Mouse (Mus musculus) cortical plate, adult 2 months (tissue): ENCODE results near the gene Rassf3. TPM values are rescaled to one million over a fixed set of nuclear protein-coding genes. Genes with fewer than 3 reads are reported as not detected.

Experiments used
- H3K27ac ChIP-seq: fragments of 200-500 bp; 2 replicates; pipeline ENCODE4 v1.5.1; 2012; ENCODE audit warnings: low read length, control low read depth, inconsistent platforms; ENCODE audit not compliant: insufficient read depth
- H3K4me1 ChIP-seq: fragments of 200-500 bp; 2 replicates; pipeline ENCODE4 v1.6.1; 2011; ENCODE audit warnings: low read length; ENCODE audit not compliant: control insufficient read depth, insufficient read depth
- H3K4me3 ChIP-seq: fragments of 200-500 bp; 2 replicates; pipeline ENCODE4 v1.5.1; 2011; ENCODE audit warnings: mild to moderate bottlenecking, low read length, control low read depth; ENCODE audit not compliant: insufficient read depth
- CTCF ChIP-seq: fragments of 200-500 bp; IDR thresholded peaks from 2 replicates; pipeline ENCODE4 v1.5.1; 2011; ENCODE audit warnings: mild to moderate bottlenecking, control low read depth, low read length; ENCODE audit not compliant: insufficient read depth; ENCODE audit errors: extremely low read depth
- POLR2A ChIP-seq: fragments of 200-500 bp; IDR thresholded peaks from 2 replicates; pipeline ENCODE4 v1.6.1; 2011; ENCODE audit warnings: mild to moderate bottlenecking, low read length, control low read depth; ENCODE audit not compliant: insufficient read depth; ENCODE audit errors: extremely low read depth
- polyA plus RNA-seq: library from polyadenylated mRNA; depleted of rRNA; stranded (reverse); fragments of >200 nt; gene quantifications from 2 replicates; pipeline ENCODE4 v1.2.3, GENCODE M21; 2012

The Rassf3 gene
- polyA plus RNA-seq, 1 experiment, result 41.2 TPM

DNA sequence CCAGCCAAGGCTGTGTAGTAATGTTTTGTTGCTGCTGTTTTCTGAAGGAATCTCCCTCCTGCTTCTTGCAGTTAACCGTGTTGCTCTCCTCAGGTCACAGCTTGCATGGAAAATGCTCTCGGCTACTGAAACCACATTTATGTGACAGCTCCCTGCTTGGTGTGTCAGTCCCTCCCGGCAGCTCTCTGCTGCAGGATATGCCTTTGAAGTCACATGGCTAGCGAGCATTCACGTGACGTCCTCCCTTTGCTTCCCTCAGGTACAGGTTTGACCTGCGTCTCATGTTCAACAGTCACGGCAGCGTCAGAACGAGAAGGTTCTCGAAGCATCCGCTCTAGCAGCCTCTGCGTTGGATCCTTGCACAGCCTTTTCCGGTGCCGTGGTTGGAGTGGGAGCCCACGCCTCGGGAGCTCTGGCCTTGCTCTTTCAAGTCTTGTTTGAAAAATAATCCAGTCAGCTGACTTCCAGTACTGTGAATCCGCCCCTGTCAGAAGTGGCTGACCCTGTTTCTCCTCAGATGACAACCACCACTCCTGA lies 81.3 kb downstream of the Rassf3 start:
- Histone ChIP-seq H3K4me3 (no peak overlapping the region), H3K27ac (no peak overlapping the region), H3K4me1 (no peaks in the 10 kb centered on the region)
- no peak for TF ChIP-seq CTCF

GRCm38 (mm10) chr10:121394270-121394669 lies 81.9 kb downstream of the Rassf3 start:
- Histone ChIP-seq H3K27ac (no peak overlapping the region), H3K4me3 (no peak overlapping the region), H3K4me1 (no peaks in the 10 kb centered on the region)
- TF ChIP-seq CTCF (no peak), POLR2A (no peak)

DNA sequence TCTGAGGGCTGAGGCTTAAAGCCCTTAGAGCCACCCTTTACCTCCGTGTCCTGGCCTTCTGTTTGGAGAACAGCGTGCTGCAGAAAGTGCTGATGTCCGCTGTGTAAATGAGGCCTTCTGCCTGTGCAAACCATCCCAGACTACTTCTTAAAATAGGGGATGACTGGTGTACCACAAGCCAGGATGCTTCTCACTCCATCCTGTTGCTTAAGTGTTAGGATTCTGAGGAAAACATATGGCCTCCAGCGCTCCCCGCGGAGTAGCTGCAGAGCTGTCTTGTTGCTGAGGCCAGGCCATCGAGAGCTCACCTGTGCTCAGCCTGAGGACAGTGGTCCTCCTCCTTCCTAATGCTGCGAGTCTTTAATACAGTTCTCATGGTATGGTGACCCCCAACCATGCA lies 84.2 kb downstream of the Rassf3 start:
- TF ChIP-seq POLR2A, result no peak
- TF ChIP-seq CTCF, result no peak
- H3K27ac ChIP-seq, result no peak overlapping the region

GRCm38 (mm10) chr10:121390602-121391001 lies 85.5 kb downstream of the Rassf3 start:
- no peak for TF ChIP-seq CTCF
- TF ChIP-seq POLR2A, result no peak
- no peaks in the 10 kb centered on the region for H3K4me1 ChIP-seq
- no peak overlapping the region for H3K27ac ChIP-seq
- no peak overlapping the region for H3K4me3 ChIP-seq

More for the DNA sequence above, 84.2 kb downstream of the Rassf3 start:
- no peaks in the 10 kb centered on the region for H3K4me1 ChIP-seq
- no peak overlapping the region for H3K4me3 ChIP-seq

DNA sequence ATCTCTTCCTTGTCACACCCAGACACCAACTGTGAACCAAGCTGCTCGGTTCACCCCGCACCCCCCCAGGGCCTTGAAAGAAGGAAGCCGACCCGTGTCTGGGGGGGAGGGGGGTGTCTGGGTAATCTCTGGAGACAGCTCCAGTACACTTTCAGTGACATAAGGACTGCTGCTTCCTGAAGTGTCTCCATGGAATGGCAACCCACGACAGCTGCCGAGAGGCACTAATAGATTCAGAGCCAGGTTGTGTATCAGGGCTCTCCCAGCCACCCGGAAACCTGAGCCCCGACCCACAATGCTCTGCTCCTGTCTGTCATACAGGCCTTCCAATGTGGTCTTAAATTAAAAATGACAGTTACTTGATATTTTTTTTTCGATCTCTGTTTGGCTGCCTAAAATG lies 89.8 kb downstream of the Rassf3 start:
- Histone ChIP-seq H3K4me3 (no peak overlapping the region), H3K4me1 (no peaks in the 10 kb centered on the region; the same call in 1 of the 2 replicates), H3K27ac (no peak overlapping the region)
- TF ChIP-seq POLR2A, result no peak
- no peak for TF ChIP-seq CTCF

DNA sequence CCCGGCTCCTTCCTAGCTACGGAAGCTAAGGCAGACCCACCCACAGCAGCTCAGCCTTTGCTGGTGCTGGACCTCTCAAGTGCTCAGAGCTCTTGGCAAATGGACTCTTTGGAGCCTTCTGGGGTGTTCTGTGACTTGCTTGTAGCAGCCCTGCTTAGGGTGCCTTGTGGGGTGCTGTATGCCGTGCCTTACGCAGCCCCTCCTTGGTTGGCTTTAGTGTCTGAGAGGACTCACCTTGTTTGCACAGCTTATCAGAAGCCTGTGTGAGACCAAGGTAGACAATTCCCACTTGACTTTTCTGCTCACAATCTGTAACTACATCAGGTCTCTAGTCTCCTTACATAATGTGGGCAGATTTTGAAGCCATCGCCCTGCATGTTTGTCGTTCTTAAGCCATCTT lies 90.5 kb downstream of the Rassf3 start:
- Histone ChIP-seq H3K4me3 (no peak overlapping the region), H3K4me1 (no peaks in the 10 kb centered on the region; the same call in 1 of the 2 replicates), H3K27ac (no peak overlapping the region)
- no peak for TF ChIP-seq POLR2A
- no peak for TF ChIP-seq CTCF

- Histone ChIP-seq H3K4me1 (no peaks in the 10 kb centered on the region; the same call in 1 of the 2 replicates), H3K4me3 (no peak overlapping the region), H3K27ac (no peak overlapping the region)
- no peak for TF ChIP-seq POLR2A
- no peak for TF ChIP-seq CTCF
Observed at GRCm38 (mm10) chr10:121384710-121385109, 91.4 kb downstream of the Rassf3 start.

DNA sequence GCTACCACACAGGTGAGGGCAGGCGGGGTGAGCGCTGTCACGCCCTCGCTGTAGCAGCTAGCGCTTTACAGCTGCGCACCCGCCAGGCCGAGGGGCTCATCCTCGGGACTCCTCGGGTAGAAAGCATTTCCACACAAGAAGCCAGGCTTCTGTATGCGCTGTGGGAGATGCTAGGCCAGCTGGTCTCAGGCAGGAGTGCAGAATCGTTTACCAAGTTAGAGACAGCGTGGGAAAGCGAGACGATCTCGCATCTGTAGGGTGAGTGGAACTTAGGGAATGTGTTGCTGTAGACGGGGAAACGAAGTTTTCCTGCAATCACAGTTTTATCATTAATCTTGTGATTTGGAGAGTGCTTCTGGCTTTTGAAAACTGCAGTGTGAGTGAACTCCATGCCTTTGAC lies 94.9 kb downstream of the Rassf3 start:
- Histone ChIP-seq H3K27ac (no peak overlapping the region), H3K4me1 (no peaks in the 10 kb centered on the region; the same call in 1 of the 2 replicates), H3K4me3 (no peak overlapping the region)
- TF ChIP-seq CTCF, result no peak
- no peak for TF ChIP-seq POLR2A

GRCm38 (mm10) chr10:121379387-121379786 lies 96.8 kb downstream of the Rassf3 start:
- Histone ChIP-seq H3K4me3 (no peak overlapping the region), H3K4me1 (no peaks in the 10 kb centered on the region; the same call in 1 of the 2 replicates), H3K27ac (no peak overlapping the region)
- peak; percentile 15; the same call in 1 of the 2 replicates for TF ChIP-seq CTCF
- TF ChIP-seq POLR2A, result no peak

- no peak overlapping the region for H3K27ac ChIP-seq
- no peak overlapping the region for H3K4me3 ChIP-seq
- H3K4me1 ChIP-seq, result no peaks in the 10 kb centered on the region; the same call in 1 of the 2 replicates
- TF ChIP-seq CTCF (no peak), POLR2A (no peak)
Observed at GRCm38 (mm10) chr10:121376530-121377271, 99.4 kb downstream of the Rassf3 start.
